Mouse (Mus musculus) testis, adult 2 months (tissue): ENCODE measurements around the gene Gm16253.

Experiments used
- CTCF ChIP-seq: fragments of 200-500 bp; IDR thresholded peaks from 2 replicates; pipeline ENCODE4 v1.5.1; 2012; ENCODE audit warnings: low read depth, mild to moderate bottlenecking, inconsistent platforms, low read length, moderate library complexity; ENCODE audit not compliant: control insufficient read depth, insufficient read depth, insufficient replicate concordance
- POLR2A ChIP-seq: fragments of 200-500 bp; IDR thresholded peaks from 2 replicates; pipeline ENCODE4 v1.6.1; 2012; ENCODE audit warnings: low read depth, mild to moderate bottlenecking, inconsistent platforms, low read length, moderate library complexity; ENCODE audit not compliant: control insufficient read depth

DNA sequence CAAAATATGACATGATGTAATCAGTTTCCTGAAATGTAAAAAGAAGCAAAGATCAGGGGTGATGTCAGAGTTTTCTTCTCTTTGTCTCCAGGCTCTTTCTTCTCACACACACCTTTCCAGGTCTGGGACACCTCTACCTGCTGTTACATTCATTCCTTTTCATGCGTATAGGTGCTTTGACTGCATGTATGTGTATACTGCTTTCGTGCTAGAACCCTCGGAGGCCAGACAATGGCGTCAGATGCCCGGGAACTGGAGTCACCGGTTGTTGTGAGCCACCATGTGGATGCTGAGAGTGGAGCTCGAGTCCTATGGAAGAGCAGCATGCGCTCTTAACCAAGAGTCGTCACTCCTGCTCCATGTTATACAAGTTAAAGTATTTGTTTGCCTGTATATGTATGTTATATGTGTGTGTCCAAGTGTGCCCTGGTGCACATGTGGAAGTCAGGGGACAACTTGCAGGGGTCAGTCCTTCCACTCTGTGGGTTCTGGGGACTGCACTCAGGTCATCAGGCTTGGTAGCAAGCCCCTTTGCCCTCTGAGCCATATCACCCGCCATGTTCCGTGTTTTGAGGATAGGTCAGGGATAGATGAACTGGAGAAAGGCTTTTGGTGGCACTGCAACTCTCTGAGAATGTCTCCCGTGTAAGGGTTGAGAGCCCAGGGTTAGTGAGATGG, 1.9 kb downstream of the Gm16253 start:
- no peak for TF ChIP-seq POLR2A
- no peak for TF ChIP-seq CTCF
